Mouse (Mus musculus): ENCODE data around the gene Serpine1.

GRCm38 (mm10) chr5:137024318-137024717 lies 47.8 kb downstream of the Serpine1 start:
- TF ChIP-seq E2F4 (IDR thresholded peaks at IDR 0.05; ENCODE audit: borderline replicate concordance, low read depth, low read length) (no peak), SMC3 (IDR thresholded peaks at IDR 0.05; ENCODE audit: low read depth, low read length) (no peak), ZNF384 (IDR thresholded peaks at IDR 0.05; ENCODE audit: low read depth, low read length) (no peak), POLR2AphosphoS2 (IDR thresholded peaks at IDR 0.05; ENCODE audit: low read length) (no peak), ZKSCAN1 (IDR thresholded peaks at IDR 0.05; ENCODE audit: low read depth, low read length) (no peak), CTCF (IDR thresholded peaks at IDR 0.05 in 2 of 3, conservative IDR thresholded peaks at IDR 0.05 in 1 of 3; ENCODE audit: control insufficient read depth in 1 of 3, insufficient read depth in 1 of 3, low read depth in 2 of 3, low read length in 3 of 3, poor library complexity in 1 of 3, severe bottlenecking in 1 of 3) (no peak), MEF2A (IDR thresholded peaks at IDR 0.05; ENCODE audit: extremely low read depth, insufficient replicate concordance, low read depth, low read length, poor library complexity, severe bottlenecking) (no peak), USF2 (IDR thresholded peaks at IDR 0.05; ENCODE audit: borderline replicate concordance in 1 of 2, insufficient read depth in 1 of 2, low read depth in 1 of 2, low read length in 2 of 2) (no peak), MAZ (IDR thresholded peaks at IDR 0.05; ENCODE audit: low read depth, low read length) (no peak)

Data from MEL (cell line).